Mouse (Mus musculus): ENCODE results near the gene Smpd4. TPM values are rescaled to one million over a fixed set of nuclear protein-coding genes. Genes with fewer than 3 reads are reported as not detected.

Smpd4 gene
- polyA plus RNA-seq, 1 experiment from 2014 or later: 21.2 TPM

- Histone ChIP-seq H3K27me3 (ENCODE audit: insufficient read depth, low read length) (no peaks in the 10 kb centered on the region), H3K36me3 (ENCODE audit: insufficient read depth, low read length) (peaks cover 8% of the 10 kb centered on the region; the same call in 1 of the 2 replicates), H3K9me3 (replicated peaks; ENCODE audit: low read length) (no peaks in the 10 kb centered on the region), H3K9ac (ENCODE audit: low read depth, low read length) (no peak overlapping the region), H3K27ac (no peak overlapping the region), H3K4me2 (ENCODE audit: low read length) (peak overlapping the region; percentile 18; the same call in 1 of the 2 replicates), H3K4me3 (replicated peaks; ENCODE audit: low read depth, low read length) (no peak overlapping the region), H3K4me1 (replicated peaks; ENCODE audit: insufficient read depth, low read length) (peaks cover 9% of the 10 kb centered on the region)
- ATAC-seq (replicated peaks; ENCODE audit: low FRiP score, low read depth) (peak; percentile 70), DNase-seq (ENCODE audit: low spot score) (peak; percentile 58)
- TF ChIP-seq CTCF (IDR thresholded peaks at IDR 0.05; ENCODE audit: low read depth): peak; percentile 84
- WGBS: 10% methylated on average over 13 of the region's 13 CpGs
Measured at GRCm38 (mm10) chr16:17617922-17618565, 1.1 kb upstream of the Smpd4 start.

- no peaks in the 10 kb centered on the region for H3K27me3 ChIP-seq (ENCODE audit: insufficient read depth, low read length)
- no peaks in the 10 kb centered on the region for H3K9me3 ChIP-seq (replicated peaks; ENCODE audit: low read length)
- no peak overlapping the region for H3K27ac ChIP-seq
- ATAC-seq (replicated peaks; ENCODE audit: low FRiP score, low read depth): no peak
- DNase-seq (ENCODE audit: low spot score): no peak
- peaks cover 19% of the 10 kb centered on the region for H3K36me3 ChIP-seq (ENCODE audit: insufficient read depth, low read length)
- H3K9ac ChIP-seq (ENCODE audit: low read depth, low read length): no peak overlapping the region
- 81% methylated on average over 1 of the region's 1 CpGs for WGBS
- H3K4me2 ChIP-seq (ENCODE audit: low read length): no peak overlapping the region
- peaks cover 9% of the 10 kb centered on the region for H3K4me1 ChIP-seq (replicated peaks; ENCODE audit: insufficient read depth, low read length)
- no peak overlapping the region for H3K4me3 ChIP-seq (replicated peaks; ENCODE audit: low read depth, low read length)
- no peak for TF ChIP-seq CTCF (IDR thresholded peaks at IDR 0.05; ENCODE audit: low read depth)
Measured at GRCm38 (mm10) chr16:17621936-17622335, 2.8 kb downstream of the Smpd4 start.

DNA sequence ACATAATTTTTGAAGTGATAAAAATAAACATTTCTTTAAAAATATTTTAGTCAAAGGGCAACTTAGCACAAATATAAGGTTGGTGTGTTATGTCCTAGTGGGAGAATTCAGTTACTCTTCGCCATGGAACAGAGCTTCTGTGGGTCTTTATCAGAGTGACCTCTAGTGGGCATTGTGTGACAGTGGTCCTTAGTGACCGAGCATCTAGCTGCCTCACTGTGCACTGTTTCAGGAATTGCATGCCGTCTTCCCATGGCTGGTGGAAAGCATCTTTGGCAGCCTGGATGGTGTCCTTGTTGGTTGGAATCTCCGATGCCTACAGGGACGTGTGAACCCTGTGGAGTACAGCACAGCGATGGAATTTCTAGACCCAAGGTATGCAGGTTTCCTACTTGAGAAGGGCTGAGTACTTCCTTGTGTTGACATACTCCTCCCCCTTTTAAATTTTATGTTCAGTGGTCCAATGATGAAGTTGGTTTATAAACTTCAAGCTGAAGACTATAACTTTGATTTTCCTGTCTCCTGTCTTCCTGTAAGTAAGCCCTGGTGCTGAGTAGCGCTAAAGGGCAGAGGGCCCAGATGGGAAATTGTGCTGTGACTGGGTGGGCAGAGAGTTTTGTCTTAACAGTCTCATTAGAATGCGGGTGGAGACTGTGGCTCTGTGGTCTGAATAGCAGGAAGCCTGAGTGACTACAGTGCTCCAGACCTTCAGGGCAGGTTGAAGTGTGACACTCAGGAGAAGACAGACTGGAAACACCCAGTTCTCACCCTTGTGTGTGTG is 6.5 kb downstream of the Smpd4 start:
- Histone ChIP-seq H3K4me3 (replicated peaks; ENCODE audit: low read depth, low read length) (no peak overlapping the region), H3K27me3 (ENCODE audit: insufficient read depth, low read length) (no peaks in the 10 kb centered on the region), H3K36me3 (ENCODE audit: insufficient read depth, low read length) (peaks cover 48% of the 10 kb centered on the region), H3K9me3 (replicated peaks; ENCODE audit: low read length) (no peaks in the 10 kb centered on the region), H3K27ac (no peak overlapping the region), H3K9ac (ENCODE audit: low read depth, low read length) (no peak overlapping the region), H3K4me2 (ENCODE audit: low read length) (no peak overlapping the region), H3K4me1 (replicated peaks; ENCODE audit: insufficient read depth, low read length) (no peaks in the 10 kb centered on the region)
- no peak for ATAC-seq (replicated peaks; ENCODE audit: low FRiP score, low read depth)
- WGBS: 66% methylated on average over 8 of the region's 8 CpGs
- DNase-seq (ENCODE audit: low spot score): peak; percentile 74
- peak; percentile 76 for TF ChIP-seq CTCF (IDR thresholded peaks at IDR 0.05; ENCODE audit: low read depth)

DNA sequence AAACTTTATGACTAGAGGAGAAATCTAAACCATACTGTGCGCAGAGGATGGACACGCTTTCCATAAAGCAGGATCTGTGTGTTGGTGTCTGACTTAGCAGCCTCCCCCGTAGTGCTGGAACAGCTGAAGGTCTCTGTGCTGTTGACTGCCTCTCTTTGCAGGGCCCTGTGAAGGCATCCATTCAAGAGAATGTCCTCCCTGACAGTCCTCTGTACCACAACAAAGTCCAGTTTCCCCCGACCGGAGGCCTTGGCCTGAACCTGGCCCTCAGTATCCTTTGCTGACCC is 7.1 kb downstream of the Smpd4 start:
- no peaks in the 10 kb centered on the region for H3K27me3 ChIP-seq (ENCODE audit: insufficient read depth, low read length)
- H3K4me3 ChIP-seq (replicated peaks; ENCODE audit: low read depth, low read length): no peak overlapping the region
- ATAC-seq (replicated peaks; ENCODE audit: low FRiP score, low read depth): no peak
- no peaks in the 10 kb centered on the region for H3K4me1 ChIP-seq (replicated peaks; ENCODE audit: insufficient read depth, low read length)
- TF ChIP-seq CTCF (IDR thresholded peaks at IDR 0.05; ENCODE audit: low read depth): no peak
- peaks cover 48% of the 10 kb centered on the region for H3K36me3 ChIP-seq (ENCODE audit: insufficient read depth, low read length)
- 90% methylated on average over 5 of the region's 5 CpGs for WGBS
- H3K4me2 ChIP-seq (ENCODE audit: low read length): no peak overlapping the region
- H3K9ac ChIP-seq (ENCODE audit: low read depth, low read length): no peak overlapping the region
- H3K9me3 ChIP-seq (replicated peaks; ENCODE audit: low read length): no peaks in the 10 kb centered on the region
- H3K27ac ChIP-seq: no peak overlapping the region
- DNase-seq (ENCODE audit: low spot score): no peak

GRCm38 (mm10) chr16:17632580-17632979 is 13.4 kb downstream of the Smpd4 start:
- Histone ChIP-seq H3K4me2 (ENCODE audit: low read length) (no peak overlapping the region), H3K9me3 (replicated peaks; ENCODE audit: low read length) (no peaks in the 10 kb centered on the region), H3K4me1 (replicated peaks; ENCODE audit: insufficient read depth, low read length) (no peaks in the 10 kb centered on the region), H3K27ac (no peak overlapping the region), H3K27me3 (ENCODE audit: insufficient read depth, low read length) (no peaks in the 10 kb centered on the region), H3K9ac (ENCODE audit: low read depth, low read length) (no peak overlapping the region), H3K36me3 (ENCODE audit: insufficient read depth, low read length) (peaks cover 43% of the 10 kb centered on the region), H3K4me3 (replicated peaks; ENCODE audit: low read depth, low read length) (no peak overlapping the region)
- no peak for TF ChIP-seq CTCF (IDR thresholded peaks at IDR 0.05; ENCODE audit: low read depth)
- ATAC-seq (replicated peaks; ENCODE audit: low FRiP score, low read depth) (no peak), DNase-seq (ENCODE audit: low spot score) (no peak)
- WGBS: 96% methylated on average over 2 of the region's 2 CpGs

GRCm38 (mm10) chr16:17633481-17634181 is 14.5 kb downstream of the Smpd4 start:
- peak; percentile 18; the same call in 1 of the 2 replicates for TF ChIP-seq CTCF (IDR thresholded peaks at IDR 0.05; ENCODE audit: low read depth)
- ATAC-seq (replicated peaks; ENCODE audit: low FRiP score, low read depth) (no peak), DNase-seq (ENCODE audit: low spot score) (no peak)
- Histone ChIP-seq H3K27me3 (ENCODE audit: insufficient read depth, low read length) (no peaks in the 10 kb centered on the region), H3K9me3 (replicated peaks; ENCODE audit: low read length) (no peaks in the 10 kb centered on the region), H3K4me1 (replicated peaks; ENCODE audit: insufficient read depth, low read length) (no peaks in the 10 kb centered on the region), H3K36me3 (ENCODE audit: insufficient read depth, low read length) (peaks cover 44% of the 10 kb centered on the region), H3K27ac (no peak overlapping the region), H3K4me2 (ENCODE audit: low read length) (no peak overlapping the region), H3K9ac (ENCODE audit: low read depth, low read length) (no peak overlapping the region), H3K4me3 (replicated peaks; ENCODE audit: low read depth, low read length) (no peak overlapping the region)
- 84% methylated on average over 8 of the region's 8 CpGs for WGBS
